Mouse (Mus musculus) ES-E14 (cell line): ENCODE measurements around the gene Mtap. TPM values are rescaled to one million over a fixed set of nuclear protein-coding genes. Genes with fewer than 3 reads are reported as not detected.
A peak's percentile ranks its signal among the peaks of the same experiment; 100 is the strongest.

ENCODE experiments used
- DNase-seq: peaks from one replicate; pipeline ENCODE4 v3.0.0-alpha.2; 2013; ENCODE audit warnings: low read depth, low spot score
- H3K27ac ChIP-seq: 2 replicates; pipeline ENCODE4 v1.5.1; 2012; ENCODE audit warnings: low read depth, mild to moderate bottlenecking, low read length, moderate library complexity, mixed read lengths; ENCODE audit not compliant: poor library complexity, insufficient read depth, severe bottlenecking
- H3K36me3 ChIP-seq: 2 replicates; pipeline ENCODE4 v1.6.1; 2012; ENCODE audit warnings: mild to moderate bottlenecking, low read length, moderate library complexity, mixed read lengths; ENCODE audit not compliant: control insufficient read depth, poor library complexity, insufficient read depth, severe bottlenecking
- H3K4me1 ChIP-seq, 2 experiments: fragments of 150-350 bp in 1 of 2; sonication (generic) in 1 of 2; 2 replicates each; pipeline ENCODE4 v1.6.1; 2012; ENCODE audit warnings: low read length in 2 of 2, mild to moderate bottlenecking in 1 of 2, mixed read lengths in 1 of 2; ENCODE audit not compliant: control insufficient read depth in 2 of 2, insufficient read depth in 2 of 2, poor library complexity in 1 of 2
- H3K4me3 ChIP-seq, 2 experiments: fragments of 150-350 bp in 1 of 2; sonication (generic) in 1 of 2; 2 replicates each; pipeline ENCODE4 v1.5.1; 2012; ENCODE audit warnings: low read length in 2 of 2, low read depth in 1 of 2, mild to moderate bottlenecking in 1 of 2, mixed read lengths in 1 of 2; ENCODE audit not compliant: insufficient read depth in 1 of 2, poor library complexity in 1 of 2, severe bottlenecking in 1 of 2
- H3K9ac ChIP-seq: 2 replicates; pipeline ENCODE4 v1.6.1; 2012; ENCODE audit warnings: low read depth, mild to moderate bottlenecking, low read length, mixed read lengths; ENCODE audit not compliant: poor library complexity, insufficient read depth, severe bottlenecking
- H3K9me3 ChIP-seq: fragments of 150-350 bp; sonication (generic); 2 replicates; pipeline ENCODE4 v1.6.1; 2012; ENCODE audit warnings: low read depth, mild to moderate bottlenecking, low read length; ENCODE audit not compliant: control insufficient read depth, insufficient read depth
- CHD2 ChIP-seq: IDR thresholded peaks from 2 replicates; pipeline ENCODE4 v1.6.1; 2014; ENCODE audit warnings: mild to moderate bottlenecking, low read depth, low read length, inconsistent platforms
- HCFC1 ChIP-seq: IDR thresholded peaks from 2 replicates; pipeline ENCODE4 v1.6.1; 2012; ENCODE audit warnings: low read length, inconsistent platforms, borderline replicate concordance; ENCODE audit not compliant: insufficient read depth
- MAFK ChIP-seq: IDR thresholded peaks from 2 replicates; pipeline ENCODE4 v1.6.1; 2014; ENCODE audit warnings: mild to moderate bottlenecking, low read depth, low read length, inconsistent platforms; ENCODE audit not compliant: insufficient read depth
- ZC3H11A ChIP-seq: IDR thresholded peaks from 2 replicates; pipeline ENCODE4 v1.6.1; 2012; ENCODE audit warnings: low read depth, mild to moderate bottlenecking, inconsistent platforms, low read length, borderline replicate concordance
- ZNF384 ChIP-seq: IDR thresholded peaks from 2 replicates; pipeline ENCODE4 v1.6.1; 2012; ENCODE audit warnings: low read depth, low read length, inconsistent platforms
- in situ Hi-C, 2 experiments: fragments of 600-800 bp; cut with MboI; formaldehyde crosslinking; loops; one replicate each; pipeline ENCODE4 v1.15.1; 2025; ENCODE audit warnings: low sequenced_read_pairs in 2 of 2, inconsistent platforms in 1 of 2; ENCODE audit not compliant: unreplicated experiment in 2 of 2
- total RNA-seq: library from RNA; depleted of rRNA; stranded (reverse); fragments of 300-350 nt; gene quantifications from 2 replicates; pipeline ENCODE4 v1.2.3, GENCODE M21; 2012

The Mtap gene
- total RNA-seq, 1 experiment, result 59.3 TPM

GRCm38 (mm10) chr4:89138361-89138651, 1.4 kb downstream of the Mtap start:
- H3K4me3 ChIP-seq, result peak overlapping the region; percentile 73 to 79
- DNase-seq, result no peak
- peak overlapping the region; percentile 64; the same call in 1 of the 2 replicates for H3K9ac ChIP-seq
- in situ Hi-C loops, result loop anchor here in 1 of 2 experiments (25.0 kb wide), 1 partner anchor 374 kb away; no protein-coding TSS in a partner anchor
- no peaks in the 10 kb centered on the region for H3K9me3 ChIP-seq
- H3K27ac ChIP-seq, result no peak overlapping the region
- 0 out of 2 replicates have a peak, but pooled peaks cover 5% of the 10 kb centered on the region for H3K36me3 ChIP-seq
- H3K4me1 ChIP-seq, result peaks cover 0 to 2% of the 10 kb centered on the region in 2 experiments; a peak in 1 of 4 replicates
- TF ChIP-seq MAFK (no peak), ZC3H11A (no peak), HCFC1 (no peak), CHD2 (no peak), ZNF384 (no peak)

- H3K27ac ChIP-seq, result no peak overlapping the region
- TF ChIP-seq ZC3H11A, result no peak
- no peak for TF ChIP-seq CHD2
- TF ChIP-seq MAFK, result no peak
- no peak for TF ChIP-seq HCFC1
- no peak for TF ChIP-seq ZNF384
- no peak overlapping the region for H3K9ac ChIP-seq
- in situ Hi-C loops, result loop anchor here (10.0 to 25.0 kb wide), 2 partner anchors 371 to 384 kb away; no protein-coding TSS in a partner anchor
- H3K4me1 ChIP-seq, result peaks cover 0 to 2% of the 10 kb centered on the region in 2 experiments; a peak in 1 of 4 replicates
- peaks cover 8% of the 10 kb centered on the region; the same call in 1 of the 2 replicates for H3K36me3 ChIP-seq
- no peak overlapping the region for H3K4me3 ChIP-seq
- no peak for DNase-seq
- H3K9me3 ChIP-seq, result no peaks in the 10 kb centered on the region
These were observed 3.9 kb downstream of the Mtap start for GRCm38 (mm10) chr4:89140832-89141231.

- H3K36me3 ChIP-seq, result peaks cover 15% of the 10 kb centered on the region; the same call in 1 of the 2 replicates
- peak; percentile 54 for DNase-seq
These were observed 8.5 kb downstream of the Mtap start for GRCm38 (mm10) chr4:89145409-89145808.

GRCm38 (mm10) chr4:89146291-89146690, 9.4 kb downstream of the Mtap start:
- no peak overlapping the region for H3K27ac ChIP-seq
- no peak overlapping the region for H3K4me3 ChIP-seq
- TF ChIP-seq ZNF384 (no peak), ZC3H11A (0 out of 2 replicates have a peak, but pooled peaks have one; percentile 44), MAFK (no peak), CHD2 (no peak), HCFC1 (no peak)
- in situ Hi-C loops, result loop anchor here (10.0 to 25.0 kb wide), 2 partner anchors 366 to 379 kb away; no protein-coding TSS in a partner anchor
- no peaks in the 10 kb centered on the region for H3K9me3 ChIP-seq
- no peak overlapping the region for H3K9ac ChIP-seq
- peaks cover 15% of the 10 kb centered on the region; the same call in 1 of the 2 replicates for H3K36me3 ChIP-seq
- peaks cover 0 to 3% of the 10 kb centered on the region in 2 experiments; a peak in 2 of 4 replicates for H3K4me1 ChIP-seq
- peak; percentile 27 for DNase-seq

More at GRCm38 (mm10) chr4:89145409-89145808, 8.5 kb downstream of the Mtap start:
- H3K4me1 ChIP-seq, result peaks cover 0 to 3% of the 10 kb centered on the region in 2 experiments; a peak in 2 of 4 replicates
- no peaks in the 10 kb centered on the region for H3K9me3 ChIP-seq
- in situ Hi-C loops, result loop anchor here (10.0 to 25.0 kb wide), 2 partner anchors 367 to 379 kb away; no protein-coding TSS in a partner anchor
- TF ChIP-seq CHD2 (no peak), ZC3H11A (0 out of 2 replicates have a peak, but pooled peaks have one; percentile 48)
- no peak overlapping the region for H3K27ac ChIP-seq
- H3K9ac ChIP-seq, result no peak overlapping the region
- no peak overlapping the region for H3K4me3 ChIP-seq

- H3K4me1 ChIP-seq, result peaks cover 0 to 3% of the 10 kb centered on the region in 2 experiments; a peak in 2 of 4 replicates
- no peak for DNase-seq
- H3K9ac ChIP-seq, result no peak overlapping the region
- in situ Hi-C loops, result loop anchor here (10.0 to 25.0 kb wide), 2 partner anchors 363 to 376 kb away; no protein-coding TSS in a partner anchor
- H3K36me3 ChIP-seq, result peaks cover 21% of the 10 kb centered on the region; the same call in 1 of the 2 replicates
- no peak overlapping the region for H3K27ac ChIP-seq
- TF ChIP-seq CHD2, result no peak
- TF ChIP-seq HCFC1, result no peak
- TF ChIP-seq ZNF384, result no peak
- H3K4me3 ChIP-seq, result no peak overlapping the region
- no peaks in the 10 kb centered on the region for H3K9me3 ChIP-seq
These were observed 12.3 kb downstream of the Mtap start for GRCm38 (mm10) chr4:89149261-89149660.
